Mouse (Mus musculus) stomach, postnatal 0 days (tissue): ENCODE measurements around the gene Efr3b.

ENCODE experiments used
- CTCF ChIP-seq: IDR thresholded peaks from 2 replicates; pipeline ENCODE4 v1.5.1; 2016; ENCODE audit warnings: antibody characterized with exemption, low read depth, mild to moderate bottlenecking, moderate library complexity
- EP300 ChIP-seq: optimal IDR thresholded peaks from 2 replicates; pipeline ENCODE3; 2016; ENCODE audit warnings: antibody characterized with exemption

DNA sequence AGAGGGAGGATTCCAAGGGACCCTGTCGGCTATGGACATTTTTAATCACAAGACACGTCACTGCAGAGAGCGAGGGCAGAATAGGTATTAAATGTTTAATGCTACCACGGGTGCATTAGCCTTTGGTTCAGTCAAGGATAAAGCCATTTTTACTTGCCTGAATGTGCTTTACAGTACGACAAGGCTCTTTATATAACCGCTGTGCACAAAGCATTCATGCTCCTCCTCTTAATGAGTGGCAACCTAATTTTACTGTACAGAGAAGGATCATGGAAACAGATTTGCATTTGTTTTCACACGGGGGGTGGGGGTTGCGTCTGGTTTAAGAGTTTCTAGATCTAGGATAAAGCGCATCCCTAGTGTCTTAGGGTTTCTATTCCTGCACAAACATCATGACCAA is 42.0 kb downstream of the Efr3b start:
- no peak for TF ChIP-seq EP300
- TF ChIP-seq CTCF = no peak
